Mouse (Mus musculus) C2C12 (cell line): ENCODE results near the gene Efhd2.

Source experiments
- CTCF ChIP-seq: IDR thresholded peaks from one replicate; pipeline ENCODE4 v1.5.1; 2011; ENCODE audit not compliant: control insufficient read depth, insufficient read depth, insufficient read length
- MAX ChIP-seq: IDR thresholded peaks from one replicate; pipeline ENCODE4 v1.6.1; 2011; ENCODE audit warnings: mild to moderate bottlenecking, control low read depth
- MYOD1 ChIP-seq: IDR thresholded peaks from one replicate; pipeline ENCODE4 v1.6.1; 2011; ENCODE audit warnings: low read depth; ENCODE audit not compliant: control insufficient read depth, insufficient read length
- USF1 ChIP-seq: IDR thresholded peaks from one replicate; pipeline ENCODE4 v1.6.1; 2011; ENCODE audit warnings: low read depth, mild to moderate bottlenecking, control low read depth, moderate library complexity

DNA sequence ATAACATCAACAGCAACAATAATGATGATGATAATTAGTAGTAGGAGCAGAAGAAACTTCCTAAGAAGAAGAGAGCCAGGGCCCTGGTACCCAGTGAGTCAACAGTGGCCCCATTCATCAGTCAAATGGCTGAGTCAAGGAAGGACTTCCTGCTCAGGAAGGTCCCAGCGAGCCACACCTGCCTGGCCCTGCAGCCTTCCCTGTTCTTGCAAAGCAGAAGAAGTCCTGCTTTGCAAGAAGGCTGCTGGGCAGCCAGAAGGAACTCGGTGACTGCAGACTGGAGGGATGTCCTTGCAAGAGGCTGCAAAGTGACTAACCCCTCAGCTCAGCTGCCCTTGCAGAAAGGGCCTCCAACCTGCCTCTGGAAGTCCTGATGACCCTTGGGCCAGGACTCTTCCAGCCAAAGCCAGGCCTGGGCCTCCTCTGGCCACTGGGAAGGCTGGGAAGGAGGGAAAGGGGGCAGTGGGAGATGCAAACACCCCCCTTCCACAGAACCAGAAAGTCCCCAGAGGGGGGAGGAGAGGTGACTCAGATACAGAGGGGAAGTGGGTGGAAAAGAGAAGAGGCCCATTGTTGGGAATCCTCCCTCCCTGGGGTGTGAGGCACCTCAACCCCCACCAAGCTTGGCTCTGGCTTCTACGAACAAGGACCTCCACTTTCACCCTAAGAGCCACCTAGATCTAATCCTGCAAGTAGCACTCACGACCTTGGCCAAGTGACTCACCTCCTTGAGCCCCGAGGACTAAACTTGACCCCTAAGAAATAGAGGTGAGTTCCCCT lies 5.1 kb downstream of the Efhd2 start:
- TF ChIP-seq MAX (no peak), CTCF (no peak), MYOD1 (no peak), USF1 (no peak)
